Mouse (Mus musculus): ENCODE measurements at regions not wholly inside any gene's neighbourhood (a gene's known extent, or its start where the extent isn't known, plus 50 kb on each side); places are given as distances from the start of the nearest gene placed in this dataset.

DNA sequence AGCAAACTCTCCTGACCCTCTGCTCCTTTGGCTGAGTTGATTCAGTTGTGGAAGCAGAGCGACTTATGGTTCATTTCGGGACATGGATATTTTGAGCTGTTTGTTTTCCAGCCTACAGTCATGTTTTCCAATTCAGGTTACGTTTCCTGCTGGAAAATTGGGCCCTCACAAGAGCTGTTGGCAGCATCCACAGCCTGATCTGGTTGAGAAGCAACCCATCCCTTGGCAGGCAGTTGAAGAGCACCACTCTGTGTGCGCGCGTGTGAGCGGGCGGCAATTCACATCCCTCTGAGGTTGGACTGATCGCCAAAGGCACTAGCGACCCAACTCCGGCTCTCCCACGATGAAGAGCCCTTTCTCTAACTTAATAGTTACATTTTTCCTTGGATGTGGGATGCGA is 457.1 kb downstream of the Tmem38b start:
- H3K4me3 ChIP-seq (replicated peaks) = no peak overlapping the region
- H3K27me3 ChIP-seq = no peaks in the 10 kb centered on the region
- no peak overlapping the region for H3K9ac ChIP-seq
- H3K4me1 ChIP-seq = no peaks in the 10 kb centered on the region
- no peaks in the 10 kb centered on the region for H3K9me3 ChIP-seq (replicated peaks)
- no peak overlapping the region for H3K4me2 ChIP-seq
- no peak overlapping the region for H3K27ac ChIP-seq
- ATAC-seq (replicated peaks; ENCODE audit: low FRiP score) = no peak
- no peaks in the 10 kb centered on the region for H3K36me3 ChIP-seq
- 93% methylated on average over 13 of the region's 13 CpGs for whole genome bisulfite sequencing

DNA sequence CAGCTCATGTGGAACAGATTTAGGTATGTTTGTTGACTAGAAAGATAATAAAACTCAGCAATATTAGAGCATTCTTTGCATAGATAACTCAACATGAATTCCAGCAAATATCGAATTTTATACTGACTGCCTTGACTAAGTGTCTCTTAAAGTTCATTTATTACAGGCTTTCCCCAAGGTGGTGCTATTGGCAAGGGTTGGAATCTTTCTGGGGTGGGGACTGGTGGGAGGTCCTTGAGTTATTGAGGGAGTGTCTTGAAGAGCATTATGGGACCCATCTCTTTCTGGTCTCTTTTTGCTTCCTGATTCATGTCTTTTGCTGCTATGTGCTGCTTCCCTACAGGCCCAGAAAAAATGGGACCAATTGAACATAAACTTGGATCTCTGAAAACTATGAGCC is 488.0 kb downstream of the Tmem38b start:
- no peaks in the 10 kb centered on the region for H3K4me1 ChIP-seq
- no peaks in the 10 kb centered on the region for H3K36me3 ChIP-seq
- 84% methylated on average over 1 of the region's 1 CpGs for WGBS
- H3K27me3 ChIP-seq = no peaks in the 10 kb centered on the region
- no peak for ATAC-seq (replicated peaks; ENCODE audit: low FRiP score)
- H3K9me3 ChIP-seq (replicated peaks) = no peaks in the 10 kb centered on the region
- H3K4me2 ChIP-seq = no peak overlapping the region
- H3K4me3 ChIP-seq (replicated peaks) = no peak overlapping the region
- no peak overlapping the region for H3K9ac ChIP-seq
- H3K27ac ChIP-seq = no peak overlapping the region

DNA sequence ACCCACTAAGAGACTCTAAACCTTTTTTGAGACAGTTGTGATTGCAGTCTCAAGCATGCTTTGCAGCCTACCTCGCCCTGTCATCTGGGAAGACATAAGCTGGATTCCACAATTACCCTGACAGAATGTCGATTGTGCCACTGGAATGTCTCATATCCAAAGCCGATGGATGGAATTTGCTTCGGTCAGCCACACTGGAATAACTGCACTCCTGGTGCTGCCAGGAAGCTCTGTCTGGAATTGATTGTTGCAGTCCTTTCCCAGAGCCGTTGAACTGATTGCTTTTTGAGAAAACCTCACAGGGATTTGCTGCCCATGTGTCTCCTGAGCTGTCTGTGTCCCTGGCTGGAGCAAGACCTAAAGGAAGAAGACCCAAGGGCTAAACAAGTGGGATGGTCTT is 499.0 kb downstream of the Tmem38b start:
- H3K27me3 ChIP-seq = no peaks in the 10 kb centered on the region
- WGBS = 71% methylated on average over 5 of the region's 5 CpGs
- no peak overlapping the region for H3K4me2 ChIP-seq
- no peaks in the 10 kb centered on the region for H3K4me1 ChIP-seq
- no peak overlapping the region for H3K27ac ChIP-seq
- no peak for ATAC-seq (replicated peaks; ENCODE audit: low FRiP score)
- no peaks in the 10 kb centered on the region for H3K36me3 ChIP-seq
- no peaks in the 10 kb centered on the region for H3K9me3 ChIP-seq (replicated peaks)
- H3K9ac ChIP-seq = no peak overlapping the region
- no peak overlapping the region for H3K4me3 ChIP-seq (replicated peaks)

DNA sequence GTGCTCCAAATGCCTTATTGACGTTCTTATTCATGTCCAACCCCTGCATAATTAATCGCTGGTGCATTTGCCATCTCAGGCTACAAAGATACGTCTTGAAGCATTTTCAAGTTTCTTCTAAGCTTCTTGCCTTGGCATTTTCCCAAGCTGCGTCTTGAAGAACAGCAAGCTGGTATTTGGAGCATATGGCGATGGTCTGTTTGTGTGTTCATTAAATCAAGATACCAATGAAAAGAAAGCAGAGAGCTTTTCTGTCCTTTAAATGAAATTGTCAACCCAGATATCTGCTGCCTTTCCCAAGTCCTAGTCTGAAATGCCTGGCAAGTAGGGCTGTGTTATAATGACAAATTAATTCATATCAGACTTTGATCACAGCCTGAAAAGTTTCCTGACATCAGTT is 502.4 kb downstream of the Tmem38b start:
- ATAC-seq (replicated peaks; ENCODE audit: low FRiP score) = no peak
- WGBS = 83% methylated on average over 5 of the region's 5 CpGs
- no peaks in the 10 kb centered on the region for H3K9me3 ChIP-seq (replicated peaks)
- H3K4me2 ChIP-seq = no peak overlapping the region
- no peaks in the 10 kb centered on the region for H3K27me3 ChIP-seq
- no peaks in the 10 kb centered on the region for H3K4me1 ChIP-seq
- no peak overlapping the region for H3K27ac ChIP-seq
- H3K9ac ChIP-seq = no peak overlapping the region
- H3K4me3 ChIP-seq (replicated peaks) = no peak overlapping the region
- no peaks in the 10 kb centered on the region for H3K36me3 ChIP-seq

DNA sequence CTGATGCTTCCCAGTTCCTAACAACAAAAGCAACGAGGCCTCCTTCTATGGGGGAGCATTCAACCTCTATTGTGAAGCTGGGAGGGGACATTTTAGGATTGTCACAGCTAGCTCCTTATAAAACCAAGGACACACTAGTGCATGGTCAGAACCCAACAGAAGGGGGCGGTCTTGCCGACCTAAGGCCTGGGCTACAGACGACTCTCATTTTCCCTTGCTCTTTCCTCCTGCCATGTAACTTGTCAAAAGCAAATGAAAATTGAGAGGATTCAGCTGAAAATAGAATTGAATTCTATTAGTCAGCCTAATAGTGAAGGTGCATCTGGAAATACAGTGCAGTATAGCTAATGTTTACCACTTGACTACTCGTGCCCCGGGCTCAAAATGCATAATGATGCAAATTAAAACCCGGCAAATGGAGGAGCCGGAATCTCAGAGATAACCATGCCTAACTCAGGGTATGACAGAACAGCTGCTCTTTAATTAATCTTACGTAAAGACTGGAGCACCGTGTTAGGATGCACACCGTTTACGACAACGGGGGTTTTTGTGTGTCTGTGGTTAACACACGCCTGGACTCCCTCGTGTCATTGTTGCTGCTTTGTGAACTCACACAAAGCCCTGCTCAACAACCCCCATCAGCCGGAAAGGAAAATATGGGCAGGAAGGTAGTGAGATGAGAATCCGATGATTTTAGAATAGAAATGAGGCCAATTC is 503.0 kb downstream of the Tmem38b start:
- 80% methylated on average over 17 of the region's 17 CpGs for WGBS
- H3K9me3 ChIP-seq (replicated peaks) = no peaks in the 10 kb centered on the region
- no peak overlapping the region for H3K4me2 ChIP-seq
- no peaks in the 10 kb centered on the region for H3K27me3 ChIP-seq
- H3K9ac ChIP-seq = no peak overlapping the region
- no peak overlapping the region for H3K4me3 ChIP-seq (replicated peaks)
- H3K27ac ChIP-seq = no peak overlapping the region
- H3K4me1 ChIP-seq = no peaks in the 10 kb centered on the region
- no peak for ATAC-seq (replicated peaks; ENCODE audit: low FRiP score)
- H3K36me3 ChIP-seq = no peaks in the 10 kb centered on the region

DNA sequence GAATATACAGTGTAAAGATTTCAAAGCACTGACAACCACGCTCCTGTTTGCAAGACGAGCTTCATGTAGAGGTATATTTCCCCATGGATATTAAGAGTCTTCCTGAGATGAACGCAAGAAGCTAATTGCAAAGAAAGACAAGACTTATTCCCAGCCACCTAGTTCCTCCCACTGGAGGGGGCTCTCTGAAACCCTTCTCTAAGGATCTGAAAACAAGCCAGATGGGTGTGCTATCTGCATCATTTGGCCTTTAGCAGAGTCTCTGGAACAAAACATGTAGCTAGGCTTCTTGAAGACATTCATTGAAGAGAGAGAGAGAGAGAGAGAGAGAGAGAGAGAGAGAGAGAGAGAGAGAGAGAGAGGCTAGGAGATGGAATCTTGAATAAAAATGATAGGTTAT is 504.8 kb downstream of the Tmem38b start:
- no peaks in the 10 kb centered on the region for H3K27me3 ChIP-seq
- no peaks in the 10 kb centered on the region for H3K36me3 ChIP-seq
- H3K4me2 ChIP-seq = no peak overlapping the region
- H3K4me3 ChIP-seq (replicated peaks) = no peak overlapping the region
- H3K9ac ChIP-seq = no peak overlapping the region
- no peak overlapping the region for H3K27ac ChIP-seq
- no peaks in the 10 kb centered on the region for H3K4me1 ChIP-seq
- 68% methylated on average over 3 of the region's 3 CpGs for WGBS
- no peaks in the 10 kb centered on the region for H3K9me3 ChIP-seq (replicated peaks)
- ATAC-seq (replicated peaks; ENCODE audit: low FRiP score) = no peak

DNA sequence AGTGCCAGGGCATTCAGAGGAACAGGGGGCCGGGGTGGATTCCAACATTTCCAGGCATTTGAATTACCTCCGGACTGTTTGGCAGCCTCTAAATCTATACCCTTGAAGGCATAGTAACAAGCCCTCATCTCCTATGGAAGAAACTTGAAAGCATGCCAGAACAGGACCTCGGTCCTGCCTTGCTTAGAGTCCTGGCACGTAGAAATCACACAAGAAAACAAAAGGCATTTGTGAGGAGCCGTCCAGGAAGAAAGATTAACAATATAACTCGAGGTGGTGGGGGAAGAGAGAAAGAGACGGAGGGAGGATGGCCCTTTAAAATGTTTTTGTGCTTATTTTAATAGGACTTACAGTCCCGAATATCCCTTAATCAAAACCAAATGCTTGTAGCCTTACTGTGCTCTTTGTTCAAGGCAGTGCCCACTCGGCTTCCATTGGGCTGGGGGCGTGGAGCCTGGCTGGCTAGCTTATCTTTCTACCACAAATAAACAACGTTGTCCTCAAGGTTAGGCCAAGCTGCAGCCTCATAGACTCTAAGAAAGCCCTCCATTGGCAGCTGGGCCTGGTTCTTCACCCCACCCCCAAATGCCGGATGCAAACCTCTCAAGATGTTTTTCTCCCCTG is 505.9 kb downstream of the Tmem38b start:
- WGBS = 45% methylated on average over 12 of the region's 12 CpGs

DNA sequence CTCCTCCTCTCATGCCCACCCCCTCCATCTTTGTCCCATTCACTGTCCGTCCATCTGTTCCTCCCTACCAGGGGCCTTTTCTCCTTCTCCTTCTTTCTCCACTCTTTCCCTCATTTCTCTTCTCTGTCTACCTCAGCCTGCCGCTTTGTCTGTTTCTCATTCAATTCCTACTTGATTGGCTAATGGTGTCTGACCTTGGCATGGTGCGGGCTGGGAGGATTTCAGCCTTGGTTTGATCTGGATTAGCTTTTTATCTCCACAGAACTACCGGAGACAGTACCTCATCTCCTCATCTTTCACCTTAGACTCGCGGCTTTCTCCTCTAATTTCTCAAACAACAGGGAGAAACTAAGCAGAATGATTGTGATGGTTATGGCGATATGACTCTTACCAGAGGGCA is 506.4 kb downstream of the Tmem38b start:
- 87% methylated on average over 7 of the region's 7 CpGs for WGBS
- Histone ChIP-seq H3K36me3 (no peaks in the 10 kb centered on the region), H3K27me3 (no peaks in the 10 kb centered on the region), H3K9ac (no peak overlapping the region), H3K27ac (no peak overlapping the region), H3K9me3 (replicated peaks) (no peaks in the 10 kb centered on the region), H3K4me3 (replicated peaks) (no peak overlapping the region), H3K4me2 (no peak overlapping the region), H3K4me1 (no peaks in the 10 kb centered on the region)
- no peak for ATAC-seq (replicated peaks; ENCODE audit: low FRiP score)

More for the DNA sequence above, 505.9 kb downstream of the Tmem38b start:
- H3K27me3 ChIP-seq = no peaks in the 10 kb centered on the region
- H3K27ac ChIP-seq = no peak overlapping the region
- peak; percentile 29; the same call in 1 of the 2 replicates for ATAC-seq (replicated peaks; ENCODE audit: low FRiP score)
- no peaks in the 10 kb centered on the region for H3K36me3 ChIP-seq
- no peaks in the 10 kb centered on the region for H3K4me1 ChIP-seq
- H3K9me3 ChIP-seq (replicated peaks) = no peaks in the 10 kb centered on the region
- H3K9ac ChIP-seq = no peak overlapping the region
- no peak overlapping the region for H3K4me3 ChIP-seq (replicated peaks)
- H3K4me2 ChIP-seq = no peak overlapping the region

DNA sequence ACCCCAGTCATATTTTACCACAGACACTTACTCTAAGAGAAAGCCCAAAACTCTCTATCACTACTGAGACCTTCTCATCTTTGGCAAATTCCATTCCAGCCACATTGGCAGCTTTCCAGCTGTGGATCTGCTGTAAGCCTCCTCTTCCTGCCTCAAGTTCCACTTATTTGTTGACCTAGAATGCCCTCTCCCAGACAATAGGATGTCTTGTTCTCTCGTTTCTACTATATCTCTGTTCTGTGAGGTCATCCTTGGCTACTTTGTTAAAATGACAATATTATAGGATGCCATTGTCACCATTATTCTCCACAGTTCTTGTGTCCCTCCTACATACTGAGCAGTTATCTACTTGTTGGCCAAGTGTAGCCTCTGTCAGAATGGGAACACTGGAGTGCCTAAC is 512.7 kb downstream of the Tmem38b start:
- Histone ChIP-seq H3K4me1 (no peaks in the 10 kb centered on the region), H3K9ac (no peak overlapping the region), H3K27me3 (no peaks in the 10 kb centered on the region), H3K4me2 (no peak overlapping the region), H3K4me3 (replicated peaks) (no peak overlapping the region), H3K9me3 (replicated peaks) (no peaks in the 10 kb centered on the region), H3K27ac (no peak overlapping the region), H3K36me3 (no peaks in the 10 kb centered on the region)
- no peak for ATAC-seq (replicated peaks; ENCODE audit: low FRiP score)
- 38% methylated on average over 1 of the region's 1 CpGs for WGBS

DNA sequence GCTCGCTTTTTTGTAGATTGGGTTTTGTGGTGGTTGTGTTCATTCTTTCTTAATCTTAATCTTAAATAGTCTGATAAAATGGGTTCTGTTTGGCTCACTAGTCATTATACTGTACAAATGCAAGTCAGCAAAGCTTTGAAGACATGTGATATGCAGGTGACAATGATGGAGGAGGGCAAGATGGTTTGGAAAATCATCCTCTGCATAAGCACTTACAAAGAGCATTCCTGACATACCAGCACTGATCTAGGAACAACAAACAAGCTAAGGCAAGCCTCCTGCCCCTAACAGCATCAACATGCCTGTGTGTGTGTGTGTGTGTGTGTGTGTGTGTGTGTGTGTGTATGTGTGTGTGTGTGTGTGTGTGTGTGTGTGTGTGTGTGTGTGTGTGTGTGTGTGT is 514.3 kb downstream of the Tmem38b start:
- Histone ChIP-seq H3K27me3 (no peaks in the 10 kb centered on the region), H3K4me3 (replicated peaks) (no peak overlapping the region), H3K4me1 (no peaks in the 10 kb centered on the region), H3K27ac (no peak overlapping the region), H3K36me3 (no peaks in the 10 kb centered on the region), H3K9ac (no peak overlapping the region), H3K4me2 (no peak overlapping the region), H3K9me3 (replicated peaks) (no peaks in the 10 kb centered on the region)
- no peak for ATAC-seq (replicated peaks; ENCODE audit: low FRiP score)
- 95% methylated on average over 1 of the region's 1 CpGs for WGBS

DNA sequence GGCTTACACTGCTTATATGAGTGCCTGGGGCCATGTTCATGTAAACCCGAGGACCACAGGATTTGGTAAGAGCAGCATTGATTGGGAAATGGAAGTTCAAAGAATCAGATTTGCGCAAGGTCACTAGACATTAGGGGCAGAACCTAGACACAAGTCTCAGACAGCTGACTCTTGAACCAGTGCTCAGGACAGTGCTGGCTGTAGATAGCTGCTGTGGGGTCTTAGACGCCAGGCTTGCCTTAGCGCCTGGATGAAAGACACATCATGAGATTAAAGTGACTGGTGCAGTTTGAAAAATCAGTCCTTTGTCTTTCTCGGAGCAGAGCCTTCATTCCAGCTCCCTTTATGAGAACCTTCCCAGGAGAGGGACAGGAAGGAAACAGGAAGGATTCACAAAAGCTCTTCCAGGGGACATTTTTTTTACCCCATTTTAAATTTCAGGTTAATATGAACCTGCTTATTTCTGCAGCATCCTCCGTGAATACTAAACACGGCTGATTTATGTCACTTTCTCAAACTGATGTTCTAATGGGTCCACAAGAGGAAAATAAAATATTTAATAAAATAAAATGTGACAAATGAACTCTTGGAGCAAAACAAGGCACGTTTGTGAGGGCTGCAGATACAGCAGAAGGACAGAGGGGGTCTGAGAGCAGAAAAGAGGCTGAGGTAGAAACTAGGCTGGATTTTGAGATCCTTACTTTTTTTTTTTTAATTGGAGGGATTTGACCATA is 528.0 kb downstream of the Tmem38b start:
- Histone ChIP-seq H3K36me3 (no peaks in the 10 kb centered on the region), H3K9ac (no peak overlapping the region), H3K4me1 (no peaks in the 10 kb centered on the region), H3K4me3 (replicated peaks) (no peak overlapping the region), H3K9me3 (replicated peaks) (no peaks in the 10 kb centered on the region), H3K27me3 (no peaks in the 10 kb centered on the region), H3K27ac (no peak overlapping the region), H3K4me2 (no peak overlapping the region)
- ATAC-seq (replicated peaks; ENCODE audit: low FRiP score) = no peak
- WGBS = 78% methylated on average over 8 of the region's 8 CpGs

DNA sequence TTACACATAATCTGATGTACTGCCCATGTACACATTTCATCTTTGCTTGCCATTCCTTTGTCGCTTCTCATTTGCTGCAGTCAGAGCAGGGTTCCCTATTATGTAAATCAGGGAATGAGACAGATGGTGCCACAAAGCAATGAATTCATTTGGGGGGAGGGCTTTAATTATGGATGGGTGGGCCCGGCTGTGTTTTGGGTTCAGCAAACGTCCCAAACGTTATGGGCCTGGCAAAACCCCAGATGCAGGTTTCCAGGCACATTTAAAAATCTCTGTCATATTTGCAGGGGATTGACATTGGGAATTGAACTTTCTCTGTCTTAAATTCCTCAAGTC is 528.5 kb downstream of the Tmem38b start:
- no peak overlapping the region for H3K27ac ChIP-seq
- no peaks in the 10 kb centered on the region for H3K9me3 ChIP-seq (replicated peaks)
- no peaks in the 10 kb centered on the region for H3K27me3 ChIP-seq
- H3K4me2 ChIP-seq = no peak overlapping the region
- H3K4me3 ChIP-seq (replicated peaks) = no peak overlapping the region
- no peak overlapping the region for H3K9ac ChIP-seq
- WGBS = 42% methylated on average over 4 of the region's 4 CpGs
- ATAC-seq (replicated peaks; ENCODE audit: low FRiP score) = no peak
- no peaks in the 10 kb centered on the region for H3K36me3 ChIP-seq
- no peaks in the 10 kb centered on the region for H3K4me1 ChIP-seq
